Mouse (Mus musculus): Measurements from ENCODE around the gene Heatr5a. TPM values are rescaled to one million over a fixed set of nuclear protein-coding genes. Genes with fewer than 3 reads are reported as not detected.

Heatr5a gene
- polyA plus RNA-seq, 1 experiment: 13.4 TPM

GRCm38 (mm10) chr12:51972269-51973065 is 1.3 kb upstream of the Heatr5a start:
- WGBS: 94% methylated on average over 5 of the region's 5 CpGs
- no peaks in the 10 kb centered on the region for H3K27me3 ChIP-seq (replicated peaks; ENCODE audit: control insufficient read depth, insufficient read depth, low read length)
- TF ChIP-seq CTCF (conservative IDR thresholded peaks at IDR 0.05; ENCODE audit: insufficient read depth, insufficient read length, low read depth, low read length) (0 out of 2 replicates have a peak, but pooled peaks have one; percentile 18), POLR2A (IDR thresholded peaks at IDR 0.05; ENCODE audit: low read depth, low read length) (no peak)
- no peak overlapping the region for H3K4me3 ChIP-seq (ENCODE audit: insufficient read depth, low read depth, low read length)
- H3K4me1 ChIP-seq (ENCODE audit: control insufficient read depth, insufficient read depth, low read length): peaks cover 3% of the 10 kb centered on the region; the same call in 1 of the 2 replicates
- DNase-seq: peak; percentile 51
- no peaks in the 10 kb centered on the region for H3K36me3 ChIP-seq (ENCODE audit: control insufficient read depth, insufficient read depth, low read length)
- H3K27ac ChIP-seq (ENCODE audit: insufficient read depth, low read depth, low read length): no peak overlapping the region

GRCm38 (mm10) chr12:51970352-51971069 is 610 bp downstream of the Heatr5a start:
- peak overlapping the region; percentile 58 for H3K27ac ChIP-seq (ENCODE audit: insufficient read depth, low read depth, low read length)
- TF ChIP-seq CTCF (conservative IDR thresholded peaks at IDR 0.05; ENCODE audit: insufficient read depth, insufficient read length, low read depth, low read length): no peak
- no peak for TF ChIP-seq POLR2A (IDR thresholded peaks at IDR 0.05; ENCODE audit: low read depth, low read length)
- peak overlapping the region; percentile 97 for H3K4me3 ChIP-seq (ENCODE audit: insufficient read depth, low read depth, low read length)
- H3K4me1 ChIP-seq (ENCODE audit: control insufficient read depth, insufficient read depth, low read length): peaks cover 3% of the 10 kb centered on the region; the same call in 1 of the 2 replicates
- no peaks in the 10 kb centered on the region for H3K27me3 ChIP-seq (replicated peaks; ENCODE audit: control insufficient read depth, insufficient read depth, low read length)
- no peaks in the 10 kb centered on the region for H3K36me3 ChIP-seq (ENCODE audit: control insufficient read depth, insufficient read depth, low read length)
- DNase-seq: no peak
- WGBS: 3% methylated on average over 35 of the region's 35 CpGs

GRCm38 (mm10) chr12:51969876-51970275 is 1.2 kb downstream of the Heatr5a start:
- no peaks in the 10 kb centered on the region for H3K36me3 ChIP-seq (ENCODE audit: control insufficient read depth, insufficient read depth, low read length)
- H3K27ac ChIP-seq (ENCODE audit: insufficient read depth, low read depth, low read length): no peak overlapping the region
- 24% methylated on average over 7 of the region's 7 CpGs for WGBS
- TF ChIP-seq POLR2A (IDR thresholded peaks at IDR 0.05; ENCODE audit: low read depth, low read length) (no peak), CTCF (conservative IDR thresholded peaks at IDR 0.05; ENCODE audit: insufficient read depth, insufficient read length, low read depth, low read length) (no peak)
- H3K4me1 ChIP-seq (ENCODE audit: control insufficient read depth, insufficient read depth, low read length): peaks cover 3% of the 10 kb centered on the region; the same call in 1 of the 2 replicates
- H3K27me3 ChIP-seq (replicated peaks; ENCODE audit: control insufficient read depth, insufficient read depth, low read length): no peaks in the 10 kb centered on the region
- peak overlapping the region; percentile 7; the same call in 1 of the 2 replicates for H3K4me3 ChIP-seq (ENCODE audit: insufficient read depth, low read depth, low read length)
- DNase-seq: no peak

GRCm38 (mm10) chr12:51969092-51969491 is 2.0 kb downstream of the Heatr5a start:
- Histone ChIP-seq H3K27me3 (replicated peaks; ENCODE audit: control insufficient read depth, insufficient read depth, low read length) (no peaks in the 10 kb centered on the region), H3K4me3 (ENCODE audit: insufficient read depth, low read depth, low read length) (no peak overlapping the region), H3K36me3 (ENCODE audit: control insufficient read depth, insufficient read depth, low read length) (no peaks in the 10 kb centered on the region), H3K27ac (ENCODE audit: insufficient read depth, low read depth, low read length) (no peak overlapping the region), H3K4me1 (ENCODE audit: control insufficient read depth, insufficient read depth, low read length) (peaks cover 3% of the 10 kb centered on the region; the same call in 1 of the 2 replicates)
- no peak for DNase-seq
- WGBS: 89% methylated on average over 2 of the region's 2 CpGs
- TF ChIP-seq CTCF (conservative IDR thresholded peaks at IDR 0.05; ENCODE audit: insufficient read depth, insufficient read length, low read depth, low read length): no peak

GRCm38 (mm10) chr12:51967915-51968595 is 3.1 kb downstream of the Heatr5a start:
- Histone ChIP-seq H3K4me3 (ENCODE audit: insufficient read depth, low read depth, low read length) (no peak overlapping the region), H3K36me3 (ENCODE audit: control insufficient read depth, insufficient read depth, low read length) (no peaks in the 10 kb centered on the region), H3K27ac (ENCODE audit: insufficient read depth, low read depth, low read length) (no peak overlapping the region), H3K27me3 (replicated peaks; ENCODE audit: control insufficient read depth, insufficient read depth, low read length) (no peaks in the 10 kb centered on the region), H3K4me1 (ENCODE audit: control insufficient read depth, insufficient read depth, low read length) (peaks cover 3% of the 10 kb centered on the region; the same call in 1 of the 2 replicates)
- WGBS: 90% methylated on average over 9 of the region's 9 CpGs
- DNase-seq: no peak
- no peak for TF ChIP-seq CTCF (conservative IDR thresholded peaks at IDR 0.05; ENCODE audit: insufficient read depth, insufficient read length, low read depth, low read length)
- no peak for TF ChIP-seq POLR2A (IDR thresholded peaks at IDR 0.05; ENCODE audit: low read depth, low read length)

- Histone ChIP-seq H3K4me1 (ENCODE audit: control insufficient read depth, insufficient read depth, low read length) (no peaks in the 10 kb centered on the region), H3K27me3 (replicated peaks; ENCODE audit: control insufficient read depth, insufficient read depth, low read length) (no peaks in the 10 kb centered on the region), H3K4me3 (ENCODE audit: insufficient read depth, low read depth, low read length) (no peak overlapping the region), H3K36me3 (ENCODE audit: control insufficient read depth, insufficient read depth, low read length) (peaks cover 3% of the 10 kb centered on the region; the same call in 1 of the 2 replicates), H3K27ac (ENCODE audit: insufficient read depth, low read depth, low read length) (no peak overlapping the region)
- no peak for TF ChIP-seq POLR2A (IDR thresholded peaks at IDR 0.05; ENCODE audit: low read depth, low read length)
- no peak for TF ChIP-seq CTCF (conservative IDR thresholded peaks at IDR 0.05; ENCODE audit: insufficient read depth, insufficient read length, low read depth, low read length)
- 76% methylated on average over 6 of the region's 6 CpGs for WGBS
- DNase-seq: peak; percentile 37
Measured at GRCm38 (mm10) chr12:51957626-51958025, 13.5 kb downstream of the Heatr5a start.

All from kidney, adult 2 months (tissue).